Mouse (Mus musculus): Measurements from ENCODE around the gene Asap3.
A peak's percentile ranks its signal among the peaks of the same experiment; 100 is the strongest.

DNA sequence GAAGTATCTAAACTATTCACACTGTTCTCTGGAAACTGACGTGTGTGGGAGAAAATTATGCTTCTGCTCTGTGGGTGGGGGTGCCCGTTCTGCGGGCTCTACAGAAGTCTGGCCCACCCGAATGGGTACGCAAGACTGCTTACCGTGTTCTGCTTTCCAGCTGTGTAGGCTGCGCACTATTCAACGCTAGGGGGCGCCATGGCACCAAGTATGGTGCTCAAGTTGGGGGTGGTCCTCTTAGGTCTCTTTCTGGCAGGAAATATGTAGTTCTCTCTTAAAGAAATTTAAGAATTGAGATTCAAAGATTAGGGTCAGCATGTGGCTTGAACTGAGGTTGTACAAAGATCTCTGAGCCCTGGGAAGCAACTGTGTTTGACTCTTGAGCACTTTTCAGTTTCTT lies 3.7 kb upstream of the Asap3 start:
- TF ChIP-seq CTCF (IDR thresholded peaks at IDR 0.05; ENCODE audit: control insufficient read depth, insufficient read depth, insufficient read length) (peak; percentile 93), MYOG (IDR thresholded peaks at IDR 0.05; ENCODE audit: control insufficient read depth, extremely low read depth, insufficient read length) (no peak), USF1 (IDR thresholded peaks at IDR 0.05; ENCODE audit: low read depth) (no peak), CEBPB (IDR thresholded peaks at IDR 0.05; ENCODE audit: low read depth) (no peak)

All from C2C12 (cell line).